Mouse (Mus musculus) liver, embryonic 16.5 days (tissue): ENCODE results near the gene Ubash3b. TPM values are rescaled to one million over a fixed set of nuclear protein-coding genes. Genes with fewer than 3 reads are reported as not detected.
A peak's percentile ranks its signal among the peaks of the same experiment; 100 is the strongest.

ENCODE experiments used
- ATAC-seq: fragments of 200-750 bp; cut with Nextera tagmentation; 2 replicates; pipeline ENCODE4 v1.8.0; 2017; ENCODE audit warnings: low read depth, mild to moderate bottlenecking, moderate number of reproducible peaks, moderate library complexity
- H3K27ac ChIP-seq: fragments of 300-500 bp; sonication (generic); 2 replicates; pipeline ENCODE4 v1.5.1; 2014; ENCODE audit warnings: mild to moderate bottlenecking, low read length
- H3K27me3 ChIP-seq: fragments of 300-500 bp; sonication (generic); 2 replicates; pipeline ENCODE4 v1.6.1; 2014; ENCODE audit warnings: low read depth, low read length, mixed read lengths; ENCODE audit not compliant: control insufficient read depth, insufficient read depth
- H3K36me3 ChIP-seq: fragments of 300-500 bp; sonication (generic); 2 replicates; pipeline ENCODE4 v1.6.1; 2014; ENCODE audit warnings: mild to moderate bottlenecking; ENCODE audit not compliant: control insufficient read depth, insufficient read depth
- H3K4me1 ChIP-seq: fragments of 300-500 bp; sonication (generic); 2 replicates; pipeline ENCODE4 v1.6.1; 2014; ENCODE audit warnings: low read depth, low read length, mixed read lengths; ENCODE audit not compliant: control insufficient read depth
- H3K4me2 ChIP-seq: fragments of 300-500 bp; sonication (generic); 2 replicates; pipeline ENCODE4 v1.6.1; 2014; ENCODE audit warnings: low read depth, low read length, mixed read lengths
- H3K4me3 ChIP-seq: fragments of 300-500 bp; sonication (generic); 2 replicates; pipeline ENCODE4 v1.5.1; 2014; ENCODE audit warnings: low read depth, mild to moderate bottlenecking, low read length
- H3K9ac ChIP-seq: fragments of 300-500 bp; sonication (generic); 2 replicates; pipeline ENCODE4 v1.6.1; 2014; ENCODE audit warnings: low read depth, low read length
- H3K9me3 ChIP-seq: fragments of 300-500 bp; sonication (generic); replicated peaks from 2 replicates; pipeline ENCODE4 v1.6.1; 2016; ENCODE audit warnings: low read length; ENCODE audit not compliant: control insufficient read depth
- WGBS: fragments of 180-500 bp; shearing (Covaris S2); extraction: QIAGEN DNeasy Blood & Tissue Kit; methylation state at CpG from one replicate; pipeline ENCODE4 v1.1.7; 2014; ENCODE audit not compliant: insufficient replicate concordance; 5-methylcytosine and 5-hydroxymethylcytosine counted together
- polyA plus RNA-seq: library from polyadenylated mRNA; unstranded; fragments of >200 nt; fragmentation: Nextera tagmentation; extraction: Ambion mirVana; gene quantifications from 2 replicates; pipeline ENCODE4 v1.2.1, GENCODE M21; 2015

Gene Ubash3b
- polyA plus RNA-seq, 1 experiment from 2014 or later: 4.7 TPM

DNA sequence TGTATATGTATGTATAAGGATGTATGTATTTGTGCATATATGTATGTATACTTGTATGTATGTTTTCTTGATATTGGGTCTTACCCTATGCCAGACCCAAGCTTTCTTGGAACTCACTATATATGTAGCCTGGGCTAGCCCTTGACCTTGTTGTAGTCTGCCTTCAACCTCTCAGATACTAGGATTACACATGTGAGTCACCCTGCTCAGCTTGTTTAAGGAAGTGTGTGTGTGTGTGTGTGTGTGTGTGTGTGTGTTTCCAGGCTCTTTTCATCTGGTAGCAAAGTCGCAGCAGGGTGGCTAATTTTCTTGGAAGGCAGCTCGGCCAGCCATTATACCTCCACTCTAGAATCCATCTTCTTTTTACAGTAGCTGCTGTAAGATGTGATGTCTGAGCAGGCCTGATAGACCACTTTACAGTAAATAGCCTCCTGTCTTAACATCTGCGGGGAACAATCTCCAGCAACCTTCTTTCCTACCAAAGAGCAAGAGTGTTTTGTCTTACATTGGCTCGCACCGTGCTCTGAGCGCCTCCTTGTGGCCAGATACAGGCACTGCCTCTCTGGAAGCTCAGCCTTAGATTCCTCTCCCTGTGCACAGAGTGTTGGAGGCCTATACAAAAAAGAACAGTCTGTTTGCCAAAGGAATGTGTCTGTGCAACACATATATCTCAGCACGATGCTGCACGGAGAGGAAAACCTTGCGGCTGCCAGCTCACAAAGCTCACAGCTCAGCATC, 29.4 kb upstream of the Ubash3b start:
- no peak overlapping the region for H3K4me3 ChIP-seq
- no peaks in the 10 kb centered on the region for H3K9me3 ChIP-seq
- ATAC-seq: no peak
- no peaks in the 10 kb centered on the region for H3K27me3 ChIP-seq
- no peaks in the 10 kb centered on the region for H3K36me3 ChIP-seq
- WGBS: 25% methylated on average over 9 of the region's 9 CpGs
- no peak overlapping the region for H3K9ac ChIP-seq
- H3K4me1 ChIP-seq: peaks cover 4% of the 10 kb centered on the region; the same call in 1 of the 2 replicates
- H3K4me2 ChIP-seq: no peak overlapping the region
- no peak overlapping the region for H3K27ac ChIP-seq

DNA sequence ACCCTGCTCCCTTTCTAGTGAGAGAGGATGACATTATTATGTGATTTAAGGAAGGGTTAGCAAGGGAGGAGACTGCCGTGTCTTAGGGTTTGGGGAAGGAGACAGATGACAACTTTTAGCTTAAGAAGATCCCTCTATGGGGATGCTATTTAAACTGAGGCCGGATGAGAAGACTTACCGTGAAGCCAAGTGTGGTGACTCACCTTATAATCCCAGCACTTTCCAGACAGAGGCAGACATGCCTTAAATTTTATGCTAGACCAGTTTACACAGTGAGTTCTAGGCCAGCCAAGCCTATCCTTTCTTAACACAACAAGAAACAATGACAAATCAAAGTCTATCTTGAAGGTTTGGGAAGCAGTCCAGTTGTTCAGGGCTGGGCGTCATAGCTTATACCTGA, 26.4 kb upstream of the Ubash3b start:
- Histone ChIP-seq H3K4me3 (no peak overlapping the region), H3K9me3 (no peaks in the 10 kb centered on the region), H3K4me2 (no peak overlapping the region), H3K27me3 (no peaks in the 10 kb centered on the region), H3K4me1 (no peaks in the 10 kb centered on the region), H3K36me3 (no peaks in the 10 kb centered on the region), H3K27ac (no peak overlapping the region), H3K9ac (no peak overlapping the region)
- no peak for ATAC-seq
- 67% methylated on average over 4 of the region's 4 CpGs for WGBS

DNA sequence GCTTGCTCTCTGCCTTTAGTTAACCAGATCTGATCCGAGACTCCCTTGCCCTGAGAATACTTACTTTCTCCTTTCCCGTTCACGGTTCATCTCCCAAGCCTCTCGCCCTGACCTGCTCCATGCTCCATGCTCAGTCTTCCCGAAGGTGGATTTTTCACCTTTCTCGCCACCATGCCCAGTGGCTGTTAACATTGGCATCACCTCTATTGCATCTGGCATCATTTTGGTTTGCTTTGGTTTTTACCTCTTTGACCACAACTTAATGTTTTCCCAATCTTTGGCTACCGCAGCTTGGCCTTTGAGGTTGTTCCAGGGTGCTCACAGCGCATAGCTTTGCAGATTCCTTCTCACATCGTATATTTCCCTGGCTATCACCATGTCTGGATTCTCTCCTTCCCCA, 26.0 kb upstream of the Ubash3b start:
- Histone ChIP-seq H3K4me2 (no peak overlapping the region), H3K27ac (no peak overlapping the region), H3K4me1 (no peaks in the 10 kb centered on the region), H3K9ac (no peak overlapping the region), H3K27me3 (no peaks in the 10 kb centered on the region), H3K4me3 (no peak overlapping the region), H3K36me3 (no peaks in the 10 kb centered on the region), H3K9me3 (no peaks in the 10 kb centered on the region)
- 77% methylated on average over 9 of the region's 9 CpGs for WGBS
- no peak for ATAC-seq

DNA sequence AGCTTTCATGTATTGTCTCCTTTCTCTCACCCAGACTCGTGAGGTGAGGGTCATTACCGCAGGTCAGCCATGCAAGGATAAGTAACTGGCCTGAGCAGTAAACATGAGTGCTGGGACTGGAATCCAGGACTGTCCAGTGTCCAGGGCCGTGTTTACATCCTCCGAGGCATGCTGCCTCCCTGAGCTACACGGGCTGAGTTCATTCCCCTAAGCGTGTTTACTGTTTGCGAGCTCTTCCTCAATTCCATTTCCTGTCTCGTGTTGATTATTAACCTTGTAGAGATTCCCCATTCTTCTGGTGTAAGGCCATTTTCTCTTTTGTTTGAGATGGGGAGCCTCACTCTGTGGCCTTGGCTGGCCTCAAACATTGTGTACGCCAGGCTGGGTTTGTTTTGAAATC, 23.8 kb upstream of the Ubash3b start:
- H3K36me3 ChIP-seq: no peaks in the 10 kb centered on the region
- no peaks in the 10 kb centered on the region for H3K9me3 ChIP-seq
- H3K27me3 ChIP-seq: no peaks in the 10 kb centered on the region
- H3K9ac ChIP-seq: no peak overlapping the region
- peak; percentile 30; the same call in 1 of the 2 replicates for ATAC-seq
- no peak overlapping the region for H3K27ac ChIP-seq
- WGBS: 40% methylated on average over 9 of the region's 9 CpGs
- H3K4me2 ChIP-seq: no peak overlapping the region
- H3K4me1 ChIP-seq: no peaks in the 10 kb centered on the region
- H3K4me3 ChIP-seq: no peak overlapping the region

DNA sequence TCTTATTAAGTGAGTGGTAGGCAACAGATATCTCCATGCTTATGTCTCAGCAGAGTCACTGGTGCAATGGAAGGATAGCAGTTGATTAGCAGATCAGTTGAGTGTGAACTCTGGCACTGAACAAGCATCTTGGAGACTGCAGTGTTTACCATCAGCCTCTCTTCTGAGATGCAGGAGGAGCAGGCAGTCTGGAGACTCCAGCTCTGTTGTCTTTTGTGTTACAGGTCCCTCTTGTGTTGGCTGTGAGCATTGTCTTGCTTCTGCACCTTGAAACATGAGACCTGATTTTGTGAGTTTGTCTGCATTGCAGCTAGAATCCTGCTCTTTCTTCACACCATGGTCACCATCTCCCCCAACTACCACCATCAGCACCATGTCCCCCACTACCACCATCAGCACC, 21.1 kb upstream of the Ubash3b start:
- Histone ChIP-seq H3K36me3 (no peaks in the 10 kb centered on the region), H3K9me3 (no peaks in the 10 kb centered on the region), H3K4me1 (no peaks in the 10 kb centered on the region), H3K9ac (no peak overlapping the region), H3K4me2 (no peak overlapping the region), H3K4me3 (no peak overlapping the region), H3K27ac (no peak overlapping the region), H3K27me3 (no peaks in the 10 kb centered on the region)
- ATAC-seq: no peak

DNA sequence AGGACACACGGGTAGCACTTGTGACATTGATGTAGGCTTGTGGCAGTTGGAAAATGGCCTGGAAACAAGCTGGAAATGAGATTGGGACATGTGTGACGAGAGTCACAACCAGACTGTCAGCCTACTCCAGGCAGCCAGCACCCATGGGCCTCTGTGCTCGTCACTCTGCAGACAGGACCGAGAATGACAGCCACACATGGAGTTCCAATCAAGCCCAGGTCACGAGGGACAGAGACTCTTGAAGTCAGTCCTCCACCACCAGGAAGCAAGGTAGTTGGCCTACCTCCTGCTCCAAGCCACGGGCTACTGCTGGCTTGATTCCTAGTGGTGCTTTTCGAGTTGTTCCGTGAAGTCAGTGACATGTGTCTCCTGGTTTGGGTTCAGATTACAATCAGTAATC, 20.3 kb upstream of the Ubash3b start:
- ATAC-seq: no peak
- H3K4me1 ChIP-seq: no peaks in the 10 kb centered on the region
- H3K36me3 ChIP-seq: no peaks in the 10 kb centered on the region
- no peaks in the 10 kb centered on the region for H3K27me3 ChIP-seq
- H3K9me3 ChIP-seq: no peaks in the 10 kb centered on the region
- H3K9ac ChIP-seq: no peak overlapping the region
- no peak overlapping the region for H3K4me2 ChIP-seq
- 46% methylated on average over 8 of the region's 8 CpGs for WGBS
- no peak overlapping the region for H3K27ac ChIP-seq
- no peak overlapping the region for H3K4me3 ChIP-seq

DNA sequence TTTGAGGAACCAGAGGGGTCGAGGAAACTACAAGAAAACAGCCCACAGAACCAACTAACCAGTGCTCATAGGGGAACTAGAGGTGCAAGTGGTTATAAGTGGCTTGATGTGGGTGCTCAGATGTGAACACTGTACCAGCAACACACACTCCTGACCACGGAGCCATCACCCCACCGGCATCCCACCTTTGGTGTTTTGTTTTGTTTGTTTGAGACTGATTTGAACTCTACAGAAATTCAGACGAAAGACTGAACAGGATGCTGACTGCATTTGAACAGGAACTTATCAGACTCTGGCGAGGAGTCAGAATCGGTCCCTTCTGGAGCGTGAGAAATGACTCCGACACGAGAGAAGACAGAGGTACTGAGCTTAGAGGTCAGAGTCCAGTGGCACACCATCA, 19.9 kb upstream of the Ubash3b start:
- no peaks in the 10 kb centered on the region for H3K4me1 ChIP-seq
- 42% methylated on average over 9 of the region's 9 CpGs for WGBS
- H3K36me3 ChIP-seq: no peaks in the 10 kb centered on the region
- ATAC-seq: no peak
- no peak overlapping the region for H3K4me3 ChIP-seq
- no peaks in the 10 kb centered on the region for H3K27me3 ChIP-seq
- H3K9ac ChIP-seq: no peak overlapping the region
- no peak overlapping the region for H3K27ac ChIP-seq
- no peaks in the 10 kb centered on the region for H3K9me3 ChIP-seq
- H3K4me2 ChIP-seq: no peak overlapping the region

DNA sequence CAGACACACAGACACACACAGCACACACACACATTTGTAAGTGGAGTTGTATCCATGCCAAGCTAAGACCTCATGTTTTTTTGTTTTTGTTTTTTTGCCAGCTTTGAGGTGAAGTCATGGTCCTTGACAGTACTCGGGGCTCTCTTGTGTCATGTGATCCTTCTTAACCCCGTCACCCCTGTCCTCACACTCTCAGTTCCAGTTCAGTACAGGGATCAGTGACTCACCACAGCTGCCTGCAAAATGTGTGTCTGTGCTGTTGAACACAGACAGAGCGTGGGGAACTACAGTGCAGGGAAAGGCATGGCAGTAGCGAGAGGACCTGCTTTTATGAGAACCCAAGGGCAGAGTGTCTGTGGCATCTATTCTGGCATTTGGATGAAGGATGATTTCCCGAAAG, 17.6 kb upstream of the Ubash3b start:
- Histone ChIP-seq H3K9me3 (no peaks in the 10 kb centered on the region), H3K9ac (no peak overlapping the region), H3K27me3 (no peaks in the 10 kb centered on the region; the same call in 1 of the 2 replicates), H3K4me1 (no peaks in the 10 kb centered on the region), H3K4me3 (no peak overlapping the region), H3K36me3 (no peaks in the 10 kb centered on the region), H3K27ac (no peak overlapping the region), H3K4me2 (no peak overlapping the region)
- 64% methylated on average over 5 of the region's 5 CpGs for WGBS
- ATAC-seq: no peak

DNA sequence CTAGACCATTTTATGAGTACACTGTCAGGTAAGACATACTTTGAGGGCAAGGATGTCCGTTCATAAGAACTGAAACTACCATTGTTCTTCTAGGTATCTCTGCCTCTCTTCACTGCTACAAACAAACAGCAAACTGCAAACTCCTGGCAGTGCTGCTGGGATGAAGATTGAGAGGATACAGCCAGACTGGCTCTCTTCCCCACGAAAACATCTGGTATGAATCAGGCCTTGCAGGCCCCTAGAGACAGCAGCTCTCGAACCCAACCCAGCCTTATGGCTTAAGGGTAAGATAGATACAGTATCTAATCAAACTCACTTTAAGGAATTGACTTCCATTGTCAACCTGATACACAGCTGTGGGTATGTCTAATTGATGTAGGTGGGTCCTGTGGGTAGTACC, 11.7 kb upstream of the Ubash3b start:
- Histone ChIP-seq H3K4me3 (no peak overlapping the region), H3K4me2 (no peak overlapping the region; the same call in 1 of the 2 replicates), H3K9me3 (no peaks in the 10 kb centered on the region), H3K36me3 (no peaks in the 10 kb centered on the region), H3K4me1 (peaks cover 20% of the 10 kb centered on the region), H3K27me3 (no peaks in the 10 kb centered on the region; the same call in 1 of the 2 replicates), H3K27ac (no peak overlapping the region), H3K9ac (no peak overlapping the region)
- WGBS: 47% methylated on average over 3 of the region's 3 CpGs
- ATAC-seq: no peak
